Mouse (Mus musculus): ENCODE results near the gene Polr2f.

Gene Polr2f

GRCm38 (mm10) chr15:79140866-79141565 is at the start of gene Polr2f, which contains the start of gene 1700088E04Rik:
Gene Polr2f (plus strand): TSS chr15:79141009.
Gene 1700088E04Rik (minus strand): TSS chr15:79141253.
- DNase-seq (ENCODE audit: low spot score in 2 of 2): peak; percentile 84 to 94

DNA sequence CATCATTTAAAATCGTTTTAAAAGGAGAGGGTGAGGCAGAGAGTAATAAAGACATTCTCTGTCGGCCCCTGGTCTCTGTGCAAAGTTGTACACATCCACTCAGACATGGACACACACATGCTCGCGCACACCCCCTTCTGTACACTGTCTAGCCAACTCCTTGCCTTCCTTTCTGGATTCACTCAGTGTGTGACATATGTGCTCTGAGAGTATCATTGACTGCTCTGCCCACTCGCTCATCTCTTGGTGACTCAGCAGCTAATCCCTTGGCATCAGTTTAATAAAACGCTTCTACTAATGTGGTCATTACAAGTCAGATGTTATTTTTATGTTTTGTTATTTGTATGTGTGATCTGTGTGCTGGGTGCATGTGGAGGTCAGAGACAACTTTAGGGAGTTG is 48.5 kb upstream of the Polr2f start:
- DNase-seq (ENCODE audit: low spot score in 2 of 2): no peak

DNA sequence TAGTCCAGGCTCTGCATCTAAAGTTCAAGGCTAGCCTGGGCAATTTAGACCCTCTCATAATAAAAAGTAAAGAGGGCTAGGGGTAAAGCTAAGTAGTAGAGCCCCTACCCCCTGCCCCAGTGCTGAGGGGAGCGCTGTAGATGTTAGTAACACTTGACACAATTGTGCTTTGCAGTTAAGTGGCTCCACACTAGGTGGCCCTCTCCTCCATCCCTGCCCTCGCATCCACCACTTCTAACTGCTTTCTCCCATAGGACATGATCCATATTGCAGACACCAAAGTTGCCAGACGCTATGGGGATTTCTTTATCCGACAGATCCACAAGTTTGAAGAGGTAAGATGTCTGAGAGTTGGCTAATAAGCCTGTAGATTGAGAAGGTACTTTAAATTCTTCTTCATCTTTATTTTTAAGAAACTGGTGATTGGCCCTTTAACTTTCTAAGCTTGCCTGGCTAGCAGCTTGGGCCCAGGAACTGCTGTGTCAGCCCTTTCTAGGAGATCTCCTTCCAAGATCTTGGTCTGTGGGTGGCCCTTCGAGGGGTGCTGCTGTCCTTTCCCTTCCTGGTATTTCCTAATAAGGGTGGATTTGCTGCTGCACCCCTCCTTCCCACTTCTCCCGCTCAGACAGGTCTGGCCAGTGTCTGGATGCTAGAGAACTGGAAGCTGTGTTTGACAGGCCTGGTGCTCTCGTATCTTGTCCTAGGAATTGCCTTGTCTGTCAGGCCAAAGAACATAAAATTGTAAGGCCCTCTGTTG is 47.5 kb upstream of the Polr2f start:
- DNase-seq (ENCODE audit: low spot score in 2 of 2): peak in 1 of 2 experiments; percentile 47

- DNase-seq (ENCODE audit: low spot score in 2 of 2): no peak
Observed at GRCm38 (mm10) chr15:79095483-79095882, 45.3 kb upstream of the Polr2f start.

DNA sequence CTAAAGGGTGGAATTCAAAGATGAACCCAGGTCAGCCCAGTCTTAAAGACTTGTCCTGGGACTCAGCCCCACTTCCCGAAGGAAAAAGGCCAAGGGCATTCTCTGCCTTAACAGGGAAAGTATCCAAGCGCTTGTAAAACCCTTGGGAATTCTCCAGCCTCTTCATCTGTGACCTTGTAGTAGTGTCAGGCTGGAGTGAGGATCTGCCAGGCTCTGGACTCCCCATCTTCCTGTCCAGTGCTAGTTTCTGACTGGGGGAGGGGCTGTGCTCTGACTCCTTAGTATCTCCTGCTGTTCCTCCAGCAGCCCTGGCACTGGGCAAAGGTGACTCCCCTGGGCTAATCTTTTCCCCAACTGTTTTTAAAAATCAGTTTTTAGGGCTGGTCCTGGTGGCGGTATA is 44.3 kb upstream of the Polr2f start:
- no peak for DNase-seq (ENCODE audit: low spot score in 2 of 2)

GRCm38 (mm10) chr15:79097135-79097534 is 43.7 kb upstream of the Polr2f start:
- DNase-seq (ENCODE audit: low spot score in 2 of 2): no peak

DNA sequence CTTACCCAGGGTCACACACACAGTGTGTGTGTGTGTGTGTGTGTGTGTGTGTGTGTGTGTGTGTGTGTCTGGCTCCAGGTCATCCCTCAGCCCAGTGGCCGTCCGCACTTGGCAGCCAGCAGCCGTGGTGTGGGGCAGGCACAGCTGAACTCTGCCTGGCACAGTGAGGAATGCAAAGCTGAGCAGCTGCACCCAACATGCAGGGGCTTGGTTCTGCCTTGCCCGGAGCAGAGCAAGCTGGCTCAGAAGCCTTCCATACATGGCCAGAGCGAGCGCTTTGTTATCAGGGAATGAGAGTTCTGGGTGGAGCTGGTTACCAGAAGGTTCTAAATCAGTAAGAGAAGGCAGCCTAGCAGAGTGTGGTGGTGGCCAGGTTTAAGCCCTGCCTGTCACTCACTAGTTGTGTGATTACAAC is 43.2 kb upstream of the Polr2f start:
- peak; percentile 42 to 54 for DNase-seq (ENCODE audit: low spot score in 2 of 2)

- DNase-seq (ENCODE audit: low spot score in 2 of 2): no peak
Observed at GRCm38 (mm10) chr15:79098220-79098619, 42.6 kb upstream of the Polr2f start.

GRCm38 (mm10) chr15:79098868-79099267 is 41.9 kb upstream of the Polr2f start:
- no peak for DNase-seq (ENCODE audit: low spot score in 2 of 2)

- DNase-seq (ENCODE audit: low spot score in 2 of 2): no peak
Observed at GRCm38 (mm10) chr15:79099456-79099855, 41.4 kb upstream of the Polr2f start.

DNA sequence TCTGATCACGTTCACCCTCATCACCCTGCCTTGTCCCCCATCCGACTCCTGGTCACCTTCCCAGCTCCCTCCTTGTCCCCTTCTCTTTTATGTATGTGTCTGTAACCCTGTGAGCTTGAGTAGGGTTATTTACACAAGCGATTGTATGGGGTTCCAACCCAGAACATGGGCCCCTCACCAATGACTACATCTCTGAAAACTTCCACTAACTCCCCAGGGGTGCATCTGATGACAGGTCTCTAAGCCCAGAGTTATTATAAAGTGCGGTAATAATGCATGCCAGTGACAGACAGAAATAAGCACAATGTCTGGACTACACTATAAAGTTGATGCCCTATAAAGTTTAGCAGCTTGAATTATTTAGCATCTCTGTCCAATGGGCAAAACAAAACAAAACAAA is 40.4 kb upstream of the Polr2f start:
- no peak for DNase-seq (ENCODE audit: low spot score in 2 of 2)

DNA sequence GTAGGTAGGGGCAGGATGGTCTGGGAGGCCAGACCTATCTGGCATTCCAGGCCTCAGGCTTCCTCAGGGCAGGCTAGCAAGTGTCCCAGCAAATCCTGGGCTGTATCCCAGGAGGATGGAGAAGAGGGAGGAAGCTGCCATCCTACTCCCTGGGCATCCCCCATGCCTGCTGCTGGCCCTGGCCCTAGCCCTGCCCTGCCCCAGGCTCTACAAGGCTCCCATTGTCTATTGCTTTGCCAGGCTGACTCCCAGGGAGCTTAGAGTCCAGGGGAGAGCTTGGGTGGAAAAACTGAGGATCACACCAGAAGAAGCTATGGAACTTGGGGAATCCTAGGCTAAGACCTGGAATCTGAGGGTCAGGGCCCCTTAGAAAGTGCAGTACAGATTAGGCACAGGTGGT is 39.3 kb upstream of the Polr2f start:
- DNase-seq (ENCODE audit: low spot score in 2 of 2): no peak

GRCm38 (mm10) chr15:79103264-79103663 is 37.5 kb upstream of the Polr2f start:
- DNase-seq (ENCODE audit: low spot score in 2 of 2): peak in 1 of 2 experiments; percentile 38

DNA sequence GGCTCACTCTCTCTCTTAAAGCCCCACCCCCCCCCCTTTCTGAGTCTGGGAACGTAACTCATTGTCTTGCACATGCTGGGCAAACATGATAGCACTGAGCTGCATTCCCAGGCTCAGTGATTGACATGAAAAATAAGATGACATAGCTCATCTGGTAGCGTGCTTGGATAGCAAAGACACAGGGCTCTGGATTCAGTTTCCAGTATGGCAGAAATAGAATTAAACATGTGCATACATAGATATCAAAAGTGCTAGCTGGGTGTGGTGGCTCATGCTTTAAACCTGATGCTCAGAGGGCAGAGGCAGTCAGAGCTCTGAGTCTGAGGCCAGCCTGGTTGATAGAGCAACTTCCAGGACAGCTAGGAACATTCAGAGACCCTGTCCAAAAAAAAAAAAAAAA is 35.0 kb upstream of the Polr2f start:
- no peak for DNase-seq (ENCODE audit: low spot score in 2 of 2)

DNA sequence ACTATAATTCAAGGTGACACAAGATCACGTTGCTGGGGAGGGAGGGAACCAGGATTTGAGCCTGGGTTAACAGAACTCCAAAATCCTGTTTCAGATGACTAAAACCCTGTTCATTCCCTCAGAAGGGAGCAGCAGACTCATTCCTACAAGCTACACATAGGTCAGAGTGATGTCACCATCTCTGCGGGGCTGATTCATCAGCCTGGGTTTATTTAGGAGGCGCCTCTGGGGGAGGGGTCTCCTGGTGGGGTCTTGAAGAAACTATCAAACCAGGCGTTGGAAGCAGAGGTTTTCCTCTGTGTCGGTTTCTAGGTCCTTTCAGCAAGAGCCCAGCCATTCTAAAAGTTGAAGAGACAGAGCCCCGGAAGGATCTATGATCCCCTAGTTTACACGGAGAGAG is 32.8 kb upstream of the Polr2f start:
- no peak for DNase-seq (ENCODE audit: low spot score in 2 of 2)

- DNase-seq (ENCODE audit: low spot score in 2 of 2): peak in 1 of 2 experiments; percentile 32
Observed at GRCm38 (mm10) chr15:79108421-79109320, 32.1 kb upstream of the Polr2f start, which contains the start of gene Micall1. Gene Micall1 (plus strand): TSS chr15:79108898.

GRCm38 (mm10) chr15:79109321-79109934 is 31.4 kb upstream of the Polr2f start:
- no peak for DNase-seq (ENCODE audit: low spot score in 2 of 2)

- DNase-seq (ENCODE audit: low spot score in 2 of 2): no peak
Observed at GRCm38 (mm10) chr15:79110031-79110430, 30.8 kb upstream of the Polr2f start.

DNA sequence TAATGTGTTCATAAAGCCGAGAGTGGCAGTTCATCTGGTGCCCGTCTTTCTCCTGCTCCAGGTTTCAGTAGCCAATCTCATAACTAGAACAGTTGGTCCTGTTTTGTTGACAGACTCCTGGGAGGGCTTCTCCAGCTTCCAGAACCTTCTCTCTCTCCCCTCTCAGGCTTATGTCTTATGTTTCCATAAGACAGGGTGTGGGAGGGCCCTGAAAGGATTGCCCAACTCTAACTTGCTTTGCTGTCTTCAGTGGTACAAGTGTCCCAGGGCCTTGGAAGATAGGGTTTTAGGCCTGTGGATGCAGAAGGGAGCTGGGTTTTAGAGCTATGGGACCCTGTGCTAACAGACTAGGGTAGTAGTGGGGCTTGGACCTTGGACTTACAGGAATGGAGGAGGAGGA is 30.3 kb upstream of the Polr2f start:
- no peak for DNase-seq (ENCODE audit: low spot score in 2 of 2)

- no peak for DNase-seq (ENCODE audit: low spot score in 2 of 2)
Observed at GRCm38 (mm10) chr15:79111774-79112173, 29.0 kb upstream of the Polr2f start.

DNA sequence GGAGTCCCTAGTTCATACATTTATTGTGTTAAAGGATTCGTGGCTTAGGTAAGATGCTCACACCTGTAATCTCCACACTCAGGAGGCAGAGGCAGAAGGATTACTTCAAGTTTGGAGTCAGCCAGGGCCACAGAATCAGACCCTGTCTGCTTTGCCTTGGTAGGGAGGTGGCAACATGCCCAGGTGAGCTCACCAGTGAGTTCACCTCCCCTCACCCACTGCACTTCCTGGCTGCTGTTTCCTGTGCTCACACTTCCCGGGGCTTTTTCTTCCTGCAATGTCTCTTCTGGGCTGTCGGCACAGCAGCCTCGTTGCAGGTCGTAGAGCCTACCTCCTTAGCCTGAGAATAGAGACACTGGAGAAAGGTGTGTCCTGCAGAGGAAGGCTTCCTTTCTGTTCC is 25.5 kb upstream of the Polr2f start:
- DNase-seq (ENCODE audit: low spot score in 2 of 2): no peak

GRCm38 (mm10) chr15:79119491-79119890 is 21.3 kb upstream of the Polr2f start:
- no peak for DNase-seq (ENCODE audit: low spot score in 2 of 2)
